In genomic region chr9:70237561-70237960, GRCm38 (mm10) we compare ENCODE assay signal across 14 mouse cellular contexts. TPM values are rescaled to one million over a fixed set of nuclear protein-coding genes. Genes with fewer than 3 reads are reported as not detected.
DNase-seq lines count a peak whose midpoint lies in the region; ATAC-seq lines count a peak whose summit lies in the region.
"Had no signal": no experiment of that assay in that cellular context is flagged by ENCODE, and none has a peak within 500 bp of the region (broad histone marks: within the 10 kb centered on the region; RNA-seq: fewer than 3 reads in every experiment).

No protein-coding gene starts in this region.

- peaks cover 28% of the 10 kb centered on the region for H3K4me1 ChIP-seq in embryonic facial prominence, embryonic 12.5 days
- H3K4me1 ChIP-seq in embryonic facial prominence, embryonic 10.5 days: peaks cover 35% of the 10 kb centered on the region
- H3K4me1 ChIP-seq: midbrain, embryonic 12.5 days; neural tube, embryonic 12.5 days had no signal

- no peaks in the 10 kb centered on the region for H3K27me3 ChIP-seq in embryonic facial prominence, embryonic 12.5 days
- H3K27me3 ChIP-seq in embryonic facial prominence, embryonic 10.5 days (replicated peaks; ENCODE audit: low read depth, poor library complexity, severe bottlenecking): no peaks in the 10 kb centered on the region
- H3K27me3 ChIP-seq: midbrain, embryonic 12.5 days; neural tube, embryonic 12.5 days had no signal

- H3K4me2 ChIP-seq in embryonic facial prominence, embryonic 12.5 days (replicated peaks): no peak overlapping the region; the same call in 1 of the 2 replicates
- H3K4me2 ChIP-seq: midbrain, embryonic 12.5 days; neural tube, embryonic 12.5 days had no signal

- DNase-seq in embryonic facial prominence, embryonic 10.5 days (ENCODE audit: low spot score): no peak
- peak; percentile 72 to 80 for DNase-seq in spleen, postnatal 36 days (ENCODE audit: low spot score in 2 of 2)
- DNase-seq in spleen, adult 12 weeks (ENCODE audit: low spot score): no peak
- DNase-seq in lung, postnatal 36 days: peak; percentile 57
- DNase-seq in yolk sac, embryonic 10.5 days (ENCODE audit: low spot score): peak; percentile 60
- no peak for DNase-seq in MN1 (ENCODE audit: low spot score)
- DNase-seq in embryo, embryonic 9.5 days (ENCODE audit: extremely low spot score): no peak
- DNase-seq: cerebellum, adult 9-11 months; heart, adult 2 months; right cerebral cortex, adult 18-20 months had no signal

- H3K27ac ChIP-seq in embryonic facial prominence, embryonic 12.5 days: 0 out of 2 replicates have a peak overlapping the region, but pooled peaks have one; percentile 17
- H3K27ac ChIP-seq in embryonic facial prominence, embryonic 10.5 days (replicated peaks): no peak overlapping the region
- H3K27ac ChIP-seq: heart, adult 2 months; kidney, postnatal 0 days; midbrain, embryonic 12.5 days; neural tube, embryonic 12.5 days had no signal

- H3K9me3 ChIP-seq in embryonic facial prominence, embryonic 12.5 days: no peaks in the 10 kb centered on the region
- H3K9me3 ChIP-seq in embryonic facial prominence, embryonic 10.5 days: no peaks in the 10 kb centered on the region
- H3K9me3 ChIP-seq: midbrain, embryonic 12.5 days; neural tube, embryonic 12.5 days had no signal

- H3K36me3 ChIP-seq in embryonic facial prominence, embryonic 12.5 days: no peaks in the 10 kb centered on the region
- no peaks in the 10 kb centered on the region for H3K36me3 ChIP-seq in embryonic facial prominence, embryonic 10.5 days (replicated peaks)
- H3K36me3 ChIP-seq: midbrain, embryonic 12.5 days; neural tube, embryonic 12.5 days had no signal

- ATAC-seq in embryonic facial prominence, embryonic 12.5 days (ENCODE audit: insufficient number of reproducible peaks, insufficient read depth, low FRiP score, low TSS enrichment): no peak

- no peak overlapping the region for H3K9ac ChIP-seq in embryonic facial prominence, embryonic 12.5 days
- H3K9ac ChIP-seq: midbrain, embryonic 12.5 days; neural tube, embryonic 12.5 days had no signal

- H3K4me3 ChIP-seq in embryonic facial prominence, embryonic 12.5 days: no peak overlapping the region
- no peak overlapping the region for H3K4me3 ChIP-seq in embryonic facial prominence, embryonic 10.5 days
- H3K4me3 ChIP-seq: heart, adult 2 months; midbrain, embryonic 12.5 days; neural tube, embryonic 12.5 days had no signal

- 55% methylated on average over 2 of the region's 2 CpGs for WGBS in embryonic facial prominence, embryonic 12.5 days
- 58% methylated on average over 2 of the region's 2 CpGs for WGBS in embryonic facial prominence, embryonic 10.5 days

RNA-seq across cellular contexts. Expression of gene Myo1e, which starts 30.4 kb away (rescaled TPM):
- polyA plus RNA-seq in embryonic facial prominence, embryonic 12.5 days (2016; fragmentation: Nextera tagmentation; extraction: Ambion mirVana): 19.6 and 21.0 TPM in 2 replicates
- 16.9 and 17.6 TPM in 2 replicates for polyA plus RNA-seq in embryonic facial prominence, embryonic 10.5 days (2016; fragmentation: Nextera tagmentation; extraction: Ambion mirVana)

Comparison
In these comparisons a context has a peak if more than half of its experiments do, and no peak if none do; other contexts are left out.
1. DNase-seq: peak in spleen, postnatal 36 days (2 of 2), lung, postnatal 36 days (single experiment) and yolk sac, embryonic 10.5 days (single experiment); none in embryonic facial prominence, embryonic 10.5 days (single experiment), spleen, adult 12 weeks (single experiment), MN1 (single experiment) and embryo, embryonic 9.5 days (single experiment).